Mouse (Mus musculus) erythroblast, embryonic 14.5 days (primary cell): ENCODE data around the gene Tead1. TPM values are rescaled to one million over a fixed set of nuclear protein-coding genes. Genes with fewer than 3 reads are reported as not detected.

Experiments used
- H3K27me3 ChIP-seq: 2 replicates; pipeline ENCODE4 v1.6.1; 2012; ENCODE audit warnings: inconsistent platforms; ENCODE audit not compliant: control insufficient read depth
- H3K36me3 ChIP-seq: 2 replicates; pipeline ENCODE4 v1.6.1; 2012; ENCODE audit warnings: mild to moderate bottlenecking, inconsistent platforms; ENCODE audit not compliant: control insufficient read depth
- H3K4me1 ChIP-seq: 2 replicates; pipeline ENCODE4 v1.6.1; 2012; ENCODE audit warnings: inconsistent platforms; ENCODE audit not compliant: control insufficient read depth
- H3K4me3 ChIP-seq: replicated peaks from 2 replicates; pipeline ENCODE3; 2012; ENCODE audit warnings: moderate library complexity, mild to moderate bottlenecking, inconsistent platforms
- H3K9me3 ChIP-seq: 2 replicates; pipeline ENCODE4 v1.6.1; 2012; ENCODE audit warnings: low read length, inconsistent platforms, mixed read lengths; ENCODE audit not compliant: control insufficient read depth
- GATA1 ChIP-seq: IDR thresholded peaks from 2 replicates; pipeline ENCODE4 v1.6.1; 2012; ENCODE audit warnings: low read length, inconsistent platforms, mixed read lengths
- TAL1 ChIP-seq: IDR thresholded peaks from 3 replicates; pipeline ENCODE4 v1.6.1; 2012; ENCODE audit warnings: low read length, inconsistent platforms, mixed read lengths
- polyA plus RNA-seq: library from polyadenylated mRNA; stranded (reverse); fragments of >175 nt; gene quantifications from 2 replicates; pipeline ENCODE4 v1.2.3, GENCODE M21; 2012

Tead1 gene
- polyA plus RNA-seq, 1 experiment: not detected

- H3K4me1 ChIP-seq: no peaks in the 10 kb centered on the region
These were observed 81.2 kb downstream of the Tead1 start for GRCm38 (mm10) chr7:112760293-112760692.

GRCm38 (mm10) chr7:112760782-112761181, 81.7 kb downstream of the Tead1 start:
- Histone ChIP-seq H3K4me3 (no peak overlapping the region), H3K4me1 (no peaks in the 10 kb centered on the region), H3K27me3 (no peaks in the 10 kb centered on the region), H3K9me3 (no peaks in the 10 kb centered on the region), H3K36me3 (no peaks in the 10 kb centered on the region)
- TF ChIP-seq GATA1 (no peak), TAL1 (no peak)

More at GRCm38 (mm10) chr7:112760293-112760692, 81.2 kb downstream of the Tead1 start:
- H3K27me3 ChIP-seq: no peaks in the 10 kb centered on the region
- H3K9me3 ChIP-seq: no peaks in the 10 kb centered on the region
- no peak overlapping the region for H3K4me3 ChIP-seq
- TF ChIP-seq TAL1 (no peak), GATA1 (no peak)
- no peaks in the 10 kb centered on the region for H3K36me3 ChIP-seq

GRCm38 (mm10) chr7:112762870-112763269, 83.8 kb downstream of the Tead1 start:
- Histone ChIP-seq H3K9me3 (no peaks in the 10 kb centered on the region), H3K27me3 (no peaks in the 10 kb centered on the region), H3K4me3 (no peak overlapping the region), H3K36me3 (no peaks in the 10 kb centered on the region), H3K4me1 (no peaks in the 10 kb centered on the region)
- TF ChIP-seq TAL1: no peak
- TF ChIP-seq GATA1: no peak

- Histone ChIP-seq H3K9me3 (no peaks in the 10 kb centered on the region), H3K27me3 (no peaks in the 10 kb centered on the region), H3K4me3 (no peak overlapping the region), H3K4me1 (no peaks in the 10 kb centered on the region), H3K36me3 (no peaks in the 10 kb centered on the region)
- no peak for TF ChIP-seq TAL1
These were observed 84.4 kb downstream of the Tead1 start for GRCm38 (mm10) chr7:112763513-112763912.

GRCm38 (mm10) chr7:112764921-112765320, 85.8 kb downstream of the Tead1 start:
- H3K9me3 ChIP-seq: no peaks in the 10 kb centered on the region
- TF ChIP-seq GATA1 (no peak), TAL1 (no peak)
- no peak overlapping the region for H3K4me3 ChIP-seq
- H3K27me3 ChIP-seq: no peaks in the 10 kb centered on the region
- H3K4me1 ChIP-seq: no peaks in the 10 kb centered on the region
- H3K36me3 ChIP-seq: no peaks in the 10 kb centered on the region

GRCm38 (mm10) chr7:112769866-112770265, 90.7 kb downstream of the Tead1 start:
- H3K27me3 ChIP-seq: no peaks in the 10 kb centered on the region
- TF ChIP-seq GATA1 (no peak), TAL1 (no peak)

GRCm38 (mm10) chr7:112771461-112771860, 92.3 kb downstream of the Tead1 start:
- Histone ChIP-seq H3K4me1 (no peaks in the 10 kb centered on the region), H3K36me3 (no peaks in the 10 kb centered on the region), H3K9me3 (no peaks in the 10 kb centered on the region), H3K27me3 (no peaks in the 10 kb centered on the region), H3K4me3 (no peak overlapping the region)
- TF ChIP-seq GATA1 (no peak), TAL1 (no peak)

More at GRCm38 (mm10) chr7:112769866-112770265, 90.7 kb downstream of the Tead1 start:
- no peaks in the 10 kb centered on the region for H3K4me1 ChIP-seq
- H3K9me3 ChIP-seq: no peaks in the 10 kb centered on the region
- no peak overlapping the region for H3K4me3 ChIP-seq
- H3K36me3 ChIP-seq: no peaks in the 10 kb centered on the region

GRCm38 (mm10) chr7:112772777-112773176, 93.7 kb downstream of the Tead1 start:
- Histone ChIP-seq H3K36me3 (no peaks in the 10 kb centered on the region), H3K9me3 (no peaks in the 10 kb centered on the region), H3K27me3 (no peaks in the 10 kb centered on the region), H3K4me3 (no peak overlapping the region), H3K4me1 (no peaks in the 10 kb centered on the region)
- TF ChIP-seq TAL1: no peak
- no peak for TF ChIP-seq GATA1

GRCm38 (mm10) chr7:112773601-112774000, 94.5 kb downstream of the Tead1 start:
- Histone ChIP-seq H3K4me3 (no peak overlapping the region), H3K27me3 (no peaks in the 10 kb centered on the region), H3K36me3 (no peaks in the 10 kb centered on the region), H3K9me3 (no peaks in the 10 kb centered on the region), H3K4me1 (no peaks in the 10 kb centered on the region)
- TF ChIP-seq GATA1 (no peak), TAL1 (no peak)

GRCm38 (mm10) chr7:112775816-112776215, 96.7 kb downstream of the Tead1 start:
- Histone ChIP-seq H3K4me3 (no peak overlapping the region), H3K4me1 (no peaks in the 10 kb centered on the region), H3K9me3 (no peaks in the 10 kb centered on the region), H3K36me3 (no peaks in the 10 kb centered on the region), H3K27me3 (no peaks in the 10 kb centered on the region)
- no peak for TF ChIP-seq TAL1
- no peak for TF ChIP-seq GATA1

- H3K27me3 ChIP-seq: no peaks in the 10 kb centered on the region
- no peak for TF ChIP-seq GATA1
- TF ChIP-seq TAL1: no peak
- H3K4me3 ChIP-seq: no peak overlapping the region
- no peaks in the 10 kb centered on the region for H3K9me3 ChIP-seq
- H3K36me3 ChIP-seq: no peaks in the 10 kb centered on the region
- H3K4me1 ChIP-seq: no peaks in the 10 kb centered on the region
These were observed 97.6 kb downstream of the Tead1 start for GRCm38 (mm10) chr7:112776670-112777069.
